In genomic region chr12:27341130-27341870, GRCm38 (mm10) we compare ENCODE assay signal across 8 mouse cellular contexts. TPM values are rescaled to one million over a fixed set of nuclear protein-coding genes. Genes with fewer than 3 reads are reported as not detected.
DNase-seq lines count a peak whose midpoint lies in the region; ATAC-seq lines count a peak whose summit lies in the region.

No protein-coding gene starts in this region.

- peak overlapping the region; percentile 66 for H3K9ac ChIP-seq in liver, embryonic 11.5 days (ENCODE audit: low read depth, low read length)
- H3K9ac ChIP-seq in neural tube, embryonic 13.5 days, result peak overlapping the region; percentile 100

- peaks cover 61% of the 10 kb centered on the region for H3K27me3 ChIP-seq in liver, embryonic 11.5 days (replicated peaks; ENCODE audit: control insufficient read depth, insufficient read depth, low read length)
- no peaks in the 10 kb centered on the region for H3K27me3 ChIP-seq in neural tube, embryonic 13.5 days

- no peaks in the 10 kb centered on the region for H3K9me3 ChIP-seq in liver, embryonic 11.5 days (ENCODE audit: control insufficient read depth, low read length)
- H3K9me3 ChIP-seq in neural tube, embryonic 13.5 days, result no peaks in the 10 kb centered on the region

- H3K4me2 ChIP-seq in liver, embryonic 11.5 days, result peak overlapping the region; percentile 63
- peak overlapping the region; percentile 65 for H3K4me2 ChIP-seq in neural tube, embryonic 13.5 days

- peak overlapping the region; percentile 86 for H3K27ac ChIP-seq in liver, embryonic 11.5 days (ENCODE audit: low read depth, low read length)
- peak overlapping the region; percentile 100 for H3K27ac ChIP-seq in neural tube, embryonic 13.5 days (replicated peaks)

- peak overlapping the region; percentile 51 for H3K4me3 ChIP-seq in liver, embryonic 11.5 days (ENCODE audit: low read depth, low read length)
- peak overlapping the region; percentile 100 for H3K4me3 ChIP-seq in neural tube, embryonic 13.5 days

- no peak for ATAC-seq in liver, embryonic 11.5 days (replicated peaks; ENCODE audit: low FRiP score)
- ATAC-seq in neural tube, embryonic 13.5 days (ENCODE audit: low read depth), result no peak

- no peaks in the 10 kb centered on the region for H3K36me3 ChIP-seq in liver, embryonic 11.5 days (ENCODE audit: control insufficient read depth, insufficient read depth, low read length)
- H3K36me3 ChIP-seq in neural tube, embryonic 13.5 days, result peaks cover 3% of the 10 kb centered on the region; the same call in 1 of the 2 replicates

- DNase-seq in adrenal gland, adult 2 months, result peak; percentile 6
- DNase-seq in adrenal gland, adult 18-20 months (ENCODE audit: low spot score in 2 of 2), result no peak
- peak; percentile 47 to 48 for DNase-seq in cerebellum, postnatal 25 days
- DNase-seq in frontal cortex, postnatal 36 days (ENCODE audit: low spot score in 2 of 2), result peak; percentile 71
- DNase-seq in kidney, postnatal 14 days, result peak; percentile 35
- peak; percentile 66 for DNase-seq in liver, embryonic 11.5 days (ENCODE audit: low spot score)
- no peak for DNase-seq in thymus, postnatal 14 days

- WGBS in liver, embryonic 11.5 days, result 2% methylated on average over 80 of the region's 80 CpGs
- under 1% methylated on average over 80 of the region's 80 CpGs for WGBS in neural tube, embryonic 13.5 days

- no peaks in the 10 kb centered on the region for H3K4me1 ChIP-seq in liver, embryonic 11.5 days (replicated peaks; ENCODE audit: control insufficient read depth, insufficient read depth, low read length)
- H3K4me1 ChIP-seq in neural tube, embryonic 13.5 days (replicated peaks), result peaks cover 23% of the 10 kb centered on the region

RNA-seq across cellular contexts. Expression of gene Sox11, which starts 1.1 kb away (rescaled TPM):
- total RNA-seq in adrenal gland, adult 2 months (2021), result under 1 TPM in 1 of 2 experiments, not detected in 1; 0.10 TPM
- 0.10 and 0.16 TPM in 2 replicates for polyA plus RNA-seq in adrenal gland, adult 2 months (2012; rRNA removed)
- total RNA-seq in adrenal gland, adult 18-20 months (2021), result under 1 TPM; 0.06 to 0.10 TPM
- polyA plus RNA-seq in liver, embryonic 11.5 days (2014; fragmentation: Nextera tagmentation; extraction: Ambion mirVana), result 32.2 and 32.4 TPM in 2 replicates
- 512 and 534 TPM in 2 replicates for polyA plus RNA-seq in neural tube, embryonic 13.5 days (2015; fragmentation: Nextera tagmentation; extraction: Ambion mirVana)

Comparison
In these comparisons a context has a peak if more than half of its experiments do, and no peak if none do; other contexts are left out.
1. DNase-seq: peak in adrenal gland, adult 2 months (single experiment), cerebellum, postnatal 25 days (2 of 2), frontal cortex, postnatal 36 days (2 of 2), kidney, postnatal 14 days (single experiment) and liver, embryonic 11.5 days (single experiment); none in adrenal gland, adult 18-20 months (0 of 2) and thymus, postnatal 14 days (single experiment).
2. RNA of gene Sox11, which starts 1.1 kb away (polyA plus RNA-seq): 512 to 534 TPM in neural tube, embryonic 13.5 days and 32.2 to 32.4 TPM in liver, embryonic 11.5 days; 0.10 to 0.16 TPM in adrenal gland, adult 2 months; every median in the first group is over 10 times any median in the second.